Mouse (Mus musculus) adrenal gland, postnatal 36 days (tissue): ENCODE measurements around the gene Mlf1. TPM values are rescaled to one million over a fixed set of nuclear protein-coding genes. Genes with fewer than 3 reads are reported as not detected.

Experiments
- DNase-seq, 2 experiments: peaks; one replicate each; pipeline ENCODE4 v3.0.0; 2021; ENCODE audit warnings: mixed read lengths in 1 of 2
- total RNA-seq, 2 experiments: library from RNA; stranded (reverse); gene quantifications; 2 replicates each; pipeline ENCODE4 v1.2.3; 2021

Gene Mlf1
- total RNA-seq, 2 experiments from 2014 or later, result 5.3 to 8.6 TPM

DNA sequence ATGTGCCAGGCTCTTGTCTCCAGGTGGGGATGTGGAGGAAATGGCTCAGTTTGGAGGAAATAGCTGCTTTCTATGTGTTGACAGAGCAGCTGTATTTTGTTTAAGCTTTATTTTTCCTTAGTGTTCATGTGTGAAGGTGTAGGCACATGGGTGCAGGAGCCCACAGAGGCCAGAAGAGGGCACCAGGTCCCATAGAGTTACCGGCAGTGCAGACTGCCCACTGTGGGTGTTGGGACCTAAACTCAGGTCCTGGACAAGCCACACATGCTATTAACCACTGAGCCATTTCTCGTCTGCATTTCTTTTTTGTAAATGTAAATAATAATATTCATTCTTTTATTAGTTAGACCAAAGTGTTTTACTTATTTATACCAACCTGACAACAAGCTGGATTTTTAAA lies 73.2 kb downstream of the Mlf1 start:
- no peak for DNase-seq

Other genes with a start within 250 kb of the Mlf1 start
- not detected for gene Gm17402, start 1.1 kb downstream of the Mlf1 start, total RNA-seq
- gene Gfm1, start 56.0 kb downstream of the Mlf1 start, total RNA-seq, result 100 to 1,000 TPM; 102 to 108 TPM
- 10 to 100 TPM in 1 of 2 experiments, 1 to 10 TPM in 1; 7.1 to 15.8 TPM for gene Lxn, start 89.8 kb downstream of the Mlf1 start, total RNA-seq
- 1 to 10 TPM in 1 of 2 experiments, under 1 TPM in 1; 0.26 to 1.1 TPM for gene Rarres1, start 141.4 kb downstream of the Mlf1 start, total RNA-seq
- gene Mfsd1, start 208.6 kb downstream of the Mlf1 start, total RNA-seq, result 10 to 100 TPM; 54.1 to 78.3 TPM